Mouse (Mus musculus) limb, embryonic 10.5 days (tissue): ENCODE data around the gene 0610010K14Rik. TPM values are rescaled to one million over a fixed set of nuclear protein-coding genes. Genes with fewer than 3 reads are reported as not detected.

ENCODE experiments used
- DNase-seq: peaks from one replicate; pipeline ENCODE4 v3.0.0-alpha.2; 2017; ENCODE audit warnings: low spot score
- H3K27ac ChIP-seq: fragments of 300-500 bp; sonication (generic); 2 replicates; pipeline ENCODE4 v1.5.1; 2016; ENCODE audit warnings: mild to moderate bottlenecking
- H3K27me3 ChIP-seq: fragments of 300-500 bp; sonication (generic); 2 replicates; pipeline ENCODE4 v1.6.1; 2016; ENCODE audit warnings: low read depth, mild to moderate bottlenecking; ENCODE audit not compliant: poor library complexity, severe bottlenecking
- H3K36me3 ChIP-seq: fragments of 300-500 bp; sonication (generic); 2 replicates; pipeline ENCODE4 v1.6.1; 2016; ENCODE audit warnings: mild to moderate bottlenecking, moderate library complexity
- H3K4me1 ChIP-seq: fragments of 300-500 bp; sonication (generic); 2 replicates; pipeline ENCODE4 v1.6.1; 2016
- H3K4me3 ChIP-seq: fragments of 300-500 bp; sonication (generic); 2 replicates; pipeline ENCODE4 v1.5.1; 2016; ENCODE audit warnings: mild to moderate bottlenecking, moderate library complexity
- H3K9me3 ChIP-seq: fragments of 300-500 bp; sonication (generic); replicated peaks from 2 replicates; pipeline ENCODE4 v1.6.1; 2016; ENCODE audit warnings: mild to moderate bottlenecking
- WGBS: fragments of 180-500 bp; shearing (Covaris S2); methylation state at CpG from one replicate; pipeline ENCODE4 v1.1.7; 2016; 5-methylcytosine and 5-hydroxymethylcytosine counted together
- polyA plus RNA-seq: library from polyadenylated mRNA; unstranded; fragments of >200 nt; fragmentation: Nextera tagmentation; extraction: Ambion mirVana; gene quantifications from 2 replicates; pipeline ENCODE4 v1.2.1, GENCODE M21; 2016

The 0610010K14Rik gene
- 220 and 235 TPM in 2 replicates for polyA plus RNA-seq

GRCm38 (mm10) chr11:70237457-70238167 lies at the start of gene 0610010K14Rik:
TSS of gene 0610010K14Rik (minus strand) at chr11:70237914.
- under 1% methylated on average over 65 of the region's 70 CpGs for WGBS
- Histone ChIP-seq H3K4me1 (peaks cover 62% of the 10 kb centered on the region), H3K27me3 (no peaks in the 10 kb centered on the region), H3K36me3 (peaks cover 22% of the 10 kb centered on the region), H3K27ac (peak within 1 kb of the TSS; percentile 95), H3K9me3 (no peaks in the 10 kb centered on the region), H3K4me3 (peak within 1 kb of the TSS; percentile 77)
- peak; percentile 99 for DNase-seq

GRCm38 (mm10) chr11:70285686-70286085 lies 48.0 kb upstream of the 0610010K14Rik start:
- H3K27me3 ChIP-seq: no peaks in the 10 kb centered on the region
- no peaks in the 10 kb centered on the region for H3K9me3 ChIP-seq
- WGBS: 80% methylated on average over 5 of the region's 5 CpGs
- H3K27ac ChIP-seq: no peak overlapping the region
- no peaks in the 10 kb centered on the region for H3K36me3 ChIP-seq
- no peak overlapping the region for H3K4me3 ChIP-seq
- H3K4me1 ChIP-seq: peaks cover 6% of the 10 kb centered on the region
- DNase-seq: no peak

- no peak overlapping the region for H3K27ac ChIP-seq
- H3K36me3 ChIP-seq: no peaks in the 10 kb centered on the region
- no peak for DNase-seq
- H3K4me3 ChIP-seq: no peak overlapping the region
- H3K27me3 ChIP-seq: no peaks in the 10 kb centered on the region
- WGBS: 85% methylated on average over 3 of the region's 3 CpGs
- 0 out of 2 replicates have a peak, but pooled peaks cover 2% of the 10 kb centered on the region for H3K4me1 ChIP-seq
- no peaks in the 10 kb centered on the region for H3K9me3 ChIP-seq
Observed at GRCm38 (mm10) chr11:70284757-70285156, 47.0 kb upstream of the 0610010K14Rik start.

GRCm38 (mm10) chr11:70283666-70284065 lies 46.0 kb upstream of the 0610010K14Rik start:
- Histone ChIP-seq H3K36me3 (no peaks in the 10 kb centered on the region), H3K4me1 (0 out of 2 replicates have a peak, but pooled peaks cover 2% of the 10 kb centered on the region), H3K27me3 (no peaks in the 10 kb centered on the region), H3K27ac (no peak overlapping the region), H3K9me3 (no peaks in the 10 kb centered on the region), H3K4me3 (no peak overlapping the region)
- no peak for DNase-seq
- WGBS: 83% methylated on average over 4 of the region's 4 CpGs

GRCm38 (mm10) chr11:70280441-70280840 lies 42.7 kb upstream of the 0610010K14Rik start:
- DNase-seq: no peak
- no peaks in the 10 kb centered on the region for H3K36me3 ChIP-seq
- H3K27ac ChIP-seq: no peak overlapping the region
- no peak overlapping the region for H3K4me3 ChIP-seq
- WGBS: 79% methylated on average over 3 of the region's 3 CpGs
- no peaks in the 10 kb centered on the region for H3K27me3 ChIP-seq
- H3K4me1 ChIP-seq: no peaks in the 10 kb centered on the region
- H3K9me3 ChIP-seq: no peaks in the 10 kb centered on the region

GRCm38 (mm10) chr11:70278961-70279360 lies 41.2 kb upstream of the 0610010K14Rik start:
- Histone ChIP-seq H3K27ac (no peak overlapping the region), H3K36me3 (no peaks in the 10 kb centered on the region), H3K4me1 (no peaks in the 10 kb centered on the region), H3K27me3 (no peaks in the 10 kb centered on the region), H3K9me3 (no peaks in the 10 kb centered on the region), H3K4me3 (no peak overlapping the region)
- 89% methylated on average over 3 of the region's 3 CpGs for WGBS
- no peak for DNase-seq

GRCm38 (mm10) chr11:70271641-70272040 lies 33.9 kb upstream of the 0610010K14Rik start:
- Histone ChIP-seq H3K9me3 (no peaks in the 10 kb centered on the region), H3K27me3 (no peaks in the 10 kb centered on the region), H3K27ac (no peak overlapping the region), H3K4me1 (no peaks in the 10 kb centered on the region), H3K36me3 (no peaks in the 10 kb centered on the region), H3K4me3 (no peak overlapping the region)
- no peak for DNase-seq
- 88% methylated on average over 7 of the region's 7 CpGs for WGBS

- Histone ChIP-seq H3K4me3 (no peak overlapping the region), H3K36me3 (no peaks in the 10 kb centered on the region), H3K27me3 (0 out of 2 replicates have a peak, but pooled peaks cover 5% of the 10 kb centered on the region), H3K27ac (no peak overlapping the region), H3K4me1 (no peaks in the 10 kb centered on the region), H3K9me3 (no peaks in the 10 kb centered on the region)
- DNase-seq: no peak
- 80% methylated on average over 1 of the region's 1 CpGs for WGBS
Observed at GRCm38 (mm10) chr11:70266405-70266804, 28.7 kb upstream of the 0610010K14Rik start.

GRCm38 (mm10) chr11:70265819-70266218 lies 28.1 kb upstream of the 0610010K14Rik start:
- no peaks in the 10 kb centered on the region for H3K9me3 ChIP-seq
- H3K27ac ChIP-seq: no peak overlapping the region
- H3K4me1 ChIP-seq: no peaks in the 10 kb centered on the region
- DNase-seq: no peak
- 0 out of 2 replicates have a peak, but pooled peaks cover 5% of the 10 kb centered on the region for H3K27me3 ChIP-seq
- H3K4me3 ChIP-seq: no peak overlapping the region
- 74% methylated on average over 4 of the region's 4 CpGs for WGBS
- H3K36me3 ChIP-seq: no peaks in the 10 kb centered on the region

- 57% methylated on average over 3 of the region's 3 CpGs for WGBS
- Histone ChIP-seq H3K27me3 (0 out of 2 replicates have a peak, but pooled peaks cover 5% of the 10 kb centered on the region), H3K9me3 (no peaks in the 10 kb centered on the region), H3K4me3 (no peak overlapping the region), H3K27ac (no peak overlapping the region), H3K36me3 (no peaks in the 10 kb centered on the region), H3K4me1 (no peaks in the 10 kb centered on the region)
- no peak for DNase-seq
Observed at GRCm38 (mm10) chr11:70265252-70265651, 27.5 kb upstream of the 0610010K14Rik start.

- peaks cover 31% of the 10 kb centered on the region for H3K27me3 ChIP-seq
- H3K36me3 ChIP-seq: no peaks in the 10 kb centered on the region
- DNase-seq: no peak
- WGBS: 92% methylated on average over 4 of the region's 4 CpGs
- H3K9me3 ChIP-seq: no peaks in the 10 kb centered on the region
- H3K4me3 ChIP-seq: no peak overlapping the region
- peaks cover 15% of the 10 kb centered on the region for H3K4me1 ChIP-seq
- no peak overlapping the region for H3K27ac ChIP-seq
Observed at GRCm38 (mm10) chr11:70259035-70259434, 21.3 kb upstream of the 0610010K14Rik start.

GRCm38 (mm10) chr11:70254931-70255531 lies 17.3 kb upstream of the 0610010K14Rik start, which contains the start of gene Alox12:
TSS of gene Alox12 (minus strand) at chr11:70255353.
- peaks cover 16% of the 10 kb centered on the region for H3K4me1 ChIP-seq
- peak; percentile 66 for DNase-seq
- peak within 1 kb of the TSS; percentile 50; the same call in 1 of the 2 replicates for H3K27ac ChIP-seq
- H3K36me3 ChIP-seq: no peaks in the 10 kb centered on the region
- 1% methylated on average over 25 of the region's 25 CpGs for WGBS
- peak within 1 kb of the TSS; percentile 44 for H3K4me3 ChIP-seq
- no peaks in the 10 kb centered on the region for H3K9me3 ChIP-seq
- peaks cover 66% of the 10 kb centered on the region for H3K27me3 ChIP-seq

GRCm38 (mm10) chr11:70254337-70254736 lies 16.6 kb upstream of the 0610010K14Rik start:
- Histone ChIP-seq H3K4me3 (peak overlapping the region; percentile 44), H3K4me1 (peaks cover 16% of the 10 kb centered on the region), H3K36me3 (no peaks in the 10 kb centered on the region), H3K27ac (no peak overlapping the region), H3K27me3 (peaks cover 68% of the 10 kb centered on the region), H3K9me3 (no peaks in the 10 kb centered on the region)
- no peak for DNase-seq
- 6% methylated on average over 18 of the region's 18 CpGs for WGBS
